Mouse (Mus musculus) cortical plate, adult 2 months (tissue): Measurements from ENCODE around the gene Nr2f6.
"Not testable (repeated sequence)": the region's sequence is repeated elsewhere in the genome, so short reads cannot be mapped to it uniquely, and the experiment has no call there.

Source experiments
- CTCF ChIP-seq: fragments of 200-500 bp; IDR thresholded peaks from 2 replicates; pipeline ENCODE4 v1.5.1; 2011; ENCODE audit warnings: mild to moderate bottlenecking, control low read depth, low read length; ENCODE audit not compliant: insufficient read depth; ENCODE audit errors: extremely low read depth
- POLR2A ChIP-seq: fragments of 200-500 bp; IDR thresholded peaks from 2 replicates; pipeline ENCODE4 v1.6.1; 2011; ENCODE audit warnings: mild to moderate bottlenecking, low read length, control low read depth; ENCODE audit not compliant: insufficient read depth; ENCODE audit errors: extremely low read depth

DNA sequence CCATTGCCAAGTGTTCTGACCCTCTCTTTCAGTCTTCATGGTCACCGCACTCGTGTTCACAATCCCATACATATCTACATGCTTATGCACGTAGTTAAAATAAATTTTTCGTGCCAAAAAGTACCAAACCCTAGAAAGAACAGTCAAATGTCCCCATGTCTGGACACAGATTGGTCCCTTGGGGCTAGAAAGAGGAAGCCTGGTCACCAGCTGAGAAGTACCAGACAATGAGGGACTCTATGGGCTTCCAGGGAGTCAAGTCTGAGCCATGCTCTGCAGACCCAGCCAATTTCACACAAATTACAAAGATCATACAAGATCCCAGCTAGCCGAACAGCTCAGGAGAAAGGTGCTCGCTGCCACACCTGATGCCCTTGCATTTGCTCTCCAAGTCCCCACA is 43.9 kb downstream of the Nr2f6 start:
- TF ChIP-seq CTCF, POLR2A: not testable (repeated sequence)
